Comparison of ENCODE assay signal across 23 mouse cellular contexts in the genomic region with DNA sequence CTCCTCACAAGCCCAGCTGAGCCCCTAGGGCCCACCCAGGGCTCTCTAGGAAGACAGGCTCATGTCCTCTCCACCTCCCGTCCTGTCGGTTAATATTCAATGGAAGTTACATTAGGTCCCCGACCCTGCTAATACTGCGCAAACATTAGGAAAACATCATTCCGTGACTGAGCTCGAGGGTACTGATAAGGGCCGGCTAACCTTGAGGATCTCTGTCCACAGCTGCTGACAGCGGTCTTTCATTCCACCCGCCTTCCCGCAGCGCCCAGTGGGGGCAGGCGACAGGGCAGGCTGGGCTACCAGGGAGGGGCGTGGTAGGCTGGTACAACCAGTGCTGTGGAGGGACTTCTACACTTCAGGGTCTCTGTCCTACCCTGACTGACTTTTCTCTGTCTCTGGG. TPM values are rescaled to one million over a fixed set of nuclear protein-coding genes. Genes with fewer than 3 reads are reported as not detected.
A peak's percentile ranks its signal among the peaks of the same experiment; 100 is the strongest.
DNase-seq lines count a peak whose midpoint lies in the region; ATAC-seq and TF ChIP-seq lines count a peak whose summit lies in the region.
"Had no signal": no experiment of that assay in that cellular context is flagged by ENCODE, and none has a peak within 500 bp of the region (broad histone marks: within the 10 kb centered on the region; RNA-seq: fewer than 3 reads in every experiment).

No protein-coding gene starts in this region.

- H3K9me3 ChIP-seq in heart, embryonic 13.5 days: no peaks in the 10 kb centered on the region
- H3K9me3 ChIP-seq in stomach, embryonic 14.5 days (ENCODE audit: control insufficient read depth, low read depth, low read length): no peaks in the 10 kb centered on the region
- H3K9me3 ChIP-seq in stomach, postnatal 0 days (ENCODE audit: control insufficient read depth, low read length): no peaks in the 10 kb centered on the region
- H3K9me3 ChIP-seq in liver, embryonic 13.5 days (replicated peaks): no peaks in the 10 kb centered on the region
- H3K9me3 ChIP-seq: forebrain, embryonic 12.5 days; hindbrain, embryonic 15.5 days; limb, embryonic 15.5 days had no signal

- no peak for TF ChIP-seq CTCF in stomach, postnatal 0 days (IDR thresholded peaks at IDR 0.05; ENCODE audit: low read depth)
- no peak for TF ChIP-seq CTCF in gastrocnemius, adult 2 months (IDR thresholded peaks at IDR 0.05)

- H3K27me3 ChIP-seq in heart, embryonic 13.5 days (replicated peaks): peaks cover 82% of the 10 kb centered on the region
- H3K27me3 ChIP-seq in stomach, embryonic 14.5 days (ENCODE audit: control insufficient read depth, insufficient read depth, low read length): no peaks in the 10 kb centered on the region
- H3K27me3 ChIP-seq in stomach, postnatal 0 days (ENCODE audit: control insufficient read depth, insufficient read depth, low read length): no peaks in the 10 kb centered on the region
- no peaks in the 10 kb centered on the region for H3K27me3 ChIP-seq in liver, embryonic 13.5 days
- H3K27me3 ChIP-seq: hindbrain, embryonic 15.5 days; limb, embryonic 15.5 days had no signal

- H3K9ac ChIP-seq in heart, embryonic 13.5 days: peak overlapping the region; percentile 24; the same call in 1 of the 2 replicates
- H3K9ac ChIP-seq in stomach, embryonic 14.5 days (replicated peaks; ENCODE audit: low read depth, low read length): no peak overlapping the region
- H3K9ac ChIP-seq in stomach, postnatal 0 days (ENCODE audit: low read length): no peak overlapping the region
- H3K9ac ChIP-seq in liver, embryonic 13.5 days: no peak overlapping the region
- H3K9ac ChIP-seq: forebrain, embryonic 12.5 days; hindbrain, embryonic 15.5 days; limb, embryonic 15.5 days had no signal

- H3K4me2 ChIP-seq in heart, embryonic 13.5 days: no peak overlapping the region
- H3K4me2 ChIP-seq in stomach, embryonic 14.5 days (replicated peaks; ENCODE audit: low read depth, low read length): no peak overlapping the region
- no peak overlapping the region for H3K4me2 ChIP-seq in stomach, postnatal 0 days (replicated peaks; ENCODE audit: low read depth)
- H3K4me2 ChIP-seq in liver, embryonic 13.5 days: no peak overlapping the region
- H3K4me2 ChIP-seq: forebrain, embryonic 12.5 days; heart, embryonic 11.5 days; hindbrain, embryonic 15.5 days; limb, embryonic 15.5 days had no signal

- TF ChIP-seq EP300 in stomach, postnatal 0 days (optimal IDR thresholded peaks at IDR 0.05): no peak

- intact Hi-C loops in gastrocnemius, adult 2 months (cut with DNase I): no loop called here

- H3K4me3 ChIP-seq in heart, embryonic 13.5 days: no peak overlapping the region
- H3K4me3 ChIP-seq in stomach, embryonic 14.5 days (ENCODE audit: low read depth, low read length): no peak overlapping the region
- no peak overlapping the region for H3K4me3 ChIP-seq in stomach, postnatal 0 days (ENCODE audit: low read depth, low read length)
- no peak overlapping the region for H3K4me3 ChIP-seq in liver, embryonic 13.5 days (replicated peaks)
- no peak overlapping the region for H3K4me3 ChIP-seq in gastrocnemius, adult 2 months
- H3K4me3 ChIP-seq: forebrain, embryonic 12.5 days; hindbrain, embryonic 15.5 days; limb, embryonic 15.5 days had no signal

- no peaks in the 10 kb centered on the region for H3K36me3 ChIP-seq in heart, embryonic 13.5 days
- no peaks in the 10 kb centered on the region for H3K36me3 ChIP-seq in stomach, embryonic 14.5 days (ENCODE audit: control insufficient read depth, insufficient read depth, low read length)
- no peaks in the 10 kb centered on the region for H3K36me3 ChIP-seq in stomach, postnatal 0 days (ENCODE audit: control insufficient read depth, insufficient read depth, low read length)
- peaks cover 17% of the 10 kb centered on the region; the same call in 1 of the 2 replicates for H3K36me3 ChIP-seq in liver, embryonic 13.5 days
- H3K36me3 ChIP-seq: forebrain, embryonic 12.5 days; hindbrain, embryonic 15.5 days; limb, embryonic 15.5 days had no signal

- no peak for ATAC-seq in heart, embryonic 13.5 days (ENCODE audit: extremely low read depth, insufficient number of reproducible peaks, low FRiP score, low TSS enrichment)
- peak; percentile 48; the same call in 1 of the 2 replicates for ATAC-seq in stomach, embryonic 14.5 days (ENCODE audit: insufficient number of reproducible peaks, insufficient read depth, low FRiP score, low read depth)
- no peak for ATAC-seq in stomach, postnatal 0 days (ENCODE audit: low FRiP score, low TSS enrichment)
- peak; percentile 57 for ATAC-seq in liver, embryonic 13.5 days (ENCODE audit: low read depth)

- no peak for DNase-seq in heart, adult 11 months
- DNase-seq in stomach, postnatal 0 days (ENCODE audit: low spot score): no peak
- DNase-seq in liver, embryonic 13.5 days: no peak
- DNase-seq in gastrocnemius, adult 2 months: no peak
- DNase-seq in layer of hippocampus, postnatal 14 days (ENCODE audit: low spot score in 2 of 2): no peak
- DNase-seq in layer of hippocampus, postnatal 10 days (ENCODE audit: low spot score in 2 of 2): no peak
- DNase-seq: cerebellum, adult 11-12 months; cerebellum, postnatal 25 days; gastrocnemius, postnatal 36 days; kidney, postnatal 4 days; lung, postnatal 36 days; right cerebral cortex, postnatal 25 days; thymus, postnatal 4 days had no signal

- H3K27ac ChIP-seq in heart, embryonic 13.5 days (replicated peaks): no peak overlapping the region
- no peak overlapping the region for H3K27ac ChIP-seq in stomach, embryonic 14.5 days (ENCODE audit: low read length)
- no peak overlapping the region for H3K27ac ChIP-seq in stomach, postnatal 0 days (replicated peaks)
- H3K27ac ChIP-seq in liver, embryonic 13.5 days: peak overlapping the region; percentile 70
- H3K27ac ChIP-seq in gastrocnemius, adult 2 months: no peak overlapping the region
- H3K27ac ChIP-seq: forebrain, embryonic 12.5 days; hindbrain, embryonic 15.5 days; limb, embryonic 15.5 days had no signal

- 21% methylated on average over 13 of the region's 13 CpGs for WGBS in heart, embryonic 13.5 days
- 50% methylated on average over 13 of the region's 13 CpGs for WGBS in stomach, embryonic 14.5 days
- 47% methylated on average over 13 of the region's 13 CpGs for WGBS in stomach, postnatal 0 days
- 60% methylated on average over 13 of the region's 13 CpGs for WGBS in liver, embryonic 13.5 days (ENCODE audit: insufficient replicate concordance)

- peaks cover 10% of the 10 kb centered on the region for H3K4me1 ChIP-seq in heart, embryonic 13.5 days
- H3K4me1 ChIP-seq in stomach, embryonic 14.5 days (ENCODE audit: control insufficient read depth, insufficient read depth, low read length): no peaks in the 10 kb centered on the region
- H3K4me1 ChIP-seq in stomach, postnatal 0 days (replicated peaks; ENCODE audit: control insufficient read depth, insufficient read depth): no peaks in the 10 kb centered on the region
- H3K4me1 ChIP-seq in liver, embryonic 13.5 days (replicated peaks): peaks cover 63% of the 10 kb centered on the region
- H3K4me1 ChIP-seq: forebrain, embryonic 12.5 days; hindbrain, embryonic 15.5 days; limb, embryonic 15.5 days had no signal

RNA-seq across cellular contexts. Expression of a gene that starts 46.7 kb away (rescaled TPM):
- polyA plus RNA-seq in heart, embryonic 13.5 days (2015; fragmentation: Nextera tagmentation; extraction: Ambion mirVana): 18.8 and 19.3 TPM in 2 replicates
- polyA plus RNA-seq in stomach, embryonic 14.5 days (2014; fragmentation: Nextera tagmentation; extraction: Ambion mirVana): 37.3 and 39.6 TPM in 2 replicates
- 19.9 and 20.8 TPM in 2 replicates for polyA plus RNA-seq in stomach, postnatal 0 days (2015; fragmentation: Nextera tagmentation; extraction: Ambion mirVana)
- 13.9 and 15.9 TPM in 2 replicates for polyA plus RNA-seq in liver, embryonic 13.5 days (2015; fragmentation: Nextera tagmentation; extraction: Ambion mirVana)
- 1 to 10 TPM; 3.4 to 5.3 TPM for total RNA-seq in gastrocnemius, adult 2 months (2021)
- total RNA-seq in layer of hippocampus, postnatal 14 days (2021): 10 to 100 TPM; 53.1 to 57.6 TPM
- 10 to 100 TPM; 51.4 to 51.8 TPM for total RNA-seq in layer of hippocampus, postnatal 10 days (2021)

RNA-seq across cellular contexts. Expression of a gene that starts 48.8 kb away (rescaled TPM):
- polyA plus RNA-seq in heart, embryonic 13.5 days (2015; fragmentation: Nextera tagmentation; extraction: Ambion mirVana): 0.20 and 0.71 TPM in 2 replicates
- polyA plus RNA-seq in stomach, embryonic 14.5 days (2014; fragmentation: Nextera tagmentation; extraction: Ambion mirVana): 18.7 and 18.9 TPM in 2 replicates
- polyA plus RNA-seq in stomach, postnatal 0 days (2015; fragmentation: Nextera tagmentation; extraction: Ambion mirVana): 24.2 and 27.7 TPM in 2 replicates
- polyA plus RNA-seq in liver, embryonic 13.5 days (2015; fragmentation: Nextera tagmentation; extraction: Ambion mirVana): 12.3 and 15.3 TPM in 2 replicates
- total RNA-seq in gastrocnemius, adult 2 months (2021): not detected
- not detected for total RNA-seq in layer of hippocampus, postnatal 14 days (2021)
- not detected for total RNA-seq in layer of hippocampus, postnatal 10 days (2021)
- total RNA-seq: gastrocnemius, postnatal 36 days; heart, postnatal 25 days; layer of hippocampus, postnatal 25 days; left cerebral cortex, postnatal 14 days had no signal
- polyA plus RNA-seq: forebrain, embryonic 12.5 days; neural tube, embryonic 11.5 days had no signal

Comparison
In these comparisons a context has a peak if more than half of its experiments do, and no peak if none do; other contexts are left out.
1. ATAC-seq: peak in stomach, embryonic 14.5 days (single experiment) and liver, embryonic 13.5 days (single experiment); none in heart, embryonic 13.5 days (single experiment) and stomach, postnatal 0 days (single experiment).